Mouse (Mus musculus) midbrain, embryonic 13.5 days (tissue): ENCODE measurements around the gene Pon1. TPM values are rescaled to one million over a fixed set of nuclear protein-coding genes. Genes with fewer than 3 reads are reported as not detected.

ENCODE experiments used
- ATAC-seq: fragments of 200-750 bp; cut with Nextera tagmentation; 2 replicates; pipeline ENCODE4 v1.8.0; 2017; ENCODE audit warnings: mild to moderate bottlenecking, moderate TSS enrichment, moderate library complexity
- H3K27ac ChIP-seq: fragments of 300-500 bp; sonication (generic); 2 replicates; pipeline ENCODE4 v1.5.1; 2015; ENCODE audit warnings: inconsistent platforms, mild to moderate bottlenecking, moderate library complexity
- H3K27me3 ChIP-seq: fragments of 300-500 bp; sonication (generic); 2 replicates; pipeline ENCODE4 v1.6.1; 2015; ENCODE audit warnings: mild to moderate bottlenecking, inconsistent platforms
- H3K36me3 ChIP-seq: fragments of 300-500 bp; sonication (generic); 2 replicates; pipeline ENCODE4 v1.6.1; 2015; ENCODE audit warnings: mild to moderate bottlenecking, inconsistent platforms
- H3K4me1 ChIP-seq: fragments of 300-500 bp; sonication (generic); replicated peaks from 2 replicates; pipeline ENCODE4 v1.6.1; 2015; ENCODE audit warnings: inconsistent platforms
- H3K4me2 ChIP-seq: fragments of 300-500 bp; sonication (generic); replicated peaks from 2 replicates; pipeline ENCODE4 v1.6.1; 2015; ENCODE audit warnings: moderate library complexity, mild to moderate bottlenecking, inconsistent platforms
- H3K4me3 ChIP-seq: fragments of 300-500 bp; sonication (generic); replicated peaks from 2 replicates; pipeline ENCODE4 v1.5.1; 2015; ENCODE audit warnings: mild to moderate bottlenecking, inconsistent platforms
- H3K9ac ChIP-seq: fragments of 300-500 bp; sonication (generic); replicated peaks from 2 replicates; pipeline ENCODE4 v1.6.1; 2015; ENCODE audit warnings: mild to moderate bottlenecking, inconsistent platforms
- H3K9me3 ChIP-seq: fragments of 300-500 bp; sonication (generic); 2 replicates; pipeline ENCODE4 v1.6.1; 2016; ENCODE audit warnings: mild to moderate bottlenecking, inconsistent platforms
- WGBS: fragments of 180-500 bp; shearing (Covaris S2); methylation state at CpG from one replicate; pipeline ENCODE4 v1.1.7; 2015; 5-methylcytosine and 5-hydroxymethylcytosine counted together
- polyA plus RNA-seq: library from polyadenylated mRNA; unstranded; fragments of >200 nt; fragmentation: Nextera tagmentation; extraction: Ambion mirVana; gene quantifications from 2 replicates; pipeline ENCODE4 v1.2.1, GENCODE M21; 2015

The Pon1 gene
- polyA plus RNA-seq, 1 experiment from 2014 or later, result 0.38 TPM

GRCm38 (mm10) chr6:5174179-5174812, 19.4 kb downstream of the Pon1 start:
- WGBS, result 93% methylated on average over 10 of the region's 10 CpGs
- Histone ChIP-seq H3K4me3 (no peak overlapping the region), H3K27ac (no peak overlapping the region), H3K36me3 (no peaks in the 10 kb centered on the region), H3K27me3 (no peaks in the 10 kb centered on the region), H3K4me2 (no peak overlapping the region), H3K4me1 (peaks cover 8% of the 10 kb centered on the region), H3K9me3 (no peaks in the 10 kb centered on the region), H3K9ac (no peak overlapping the region)
- ATAC-seq, result no peak

GRCm38 (mm10) chr6:5172571-5172970, 21.2 kb downstream of the Pon1 start:
- H3K27ac ChIP-seq, result no peak overlapping the region
- no peak overlapping the region for H3K4me2 ChIP-seq
- no peak overlapping the region for H3K9ac ChIP-seq
- no peaks in the 10 kb centered on the region for H3K27me3 ChIP-seq
- H3K4me3 ChIP-seq, result no peak overlapping the region
- peaks cover 6% of the 10 kb centered on the region for H3K4me1 ChIP-seq
- H3K9me3 ChIP-seq, result no peaks in the 10 kb centered on the region
- H3K36me3 ChIP-seq, result no peaks in the 10 kb centered on the region
- peak; percentile 57; the same call in 1 of the 2 replicates for ATAC-seq
- WGBS, result 76% methylated on average over 9 of the region's 9 CpGs

- no peak overlapping the region for H3K27ac ChIP-seq
- no peaks in the 10 kb centered on the region for H3K27me3 ChIP-seq
- WGBS, result 94% methylated on average over 4 of the region's 4 CpGs
- H3K9ac ChIP-seq, result no peak overlapping the region
- H3K4me1 ChIP-seq, result peaks cover 12% of the 10 kb centered on the region
- no peak overlapping the region for H3K4me2 ChIP-seq
- no peaks in the 10 kb centered on the region for H3K9me3 ChIP-seq
- ATAC-seq, result no peak
- no peak overlapping the region for H3K4me3 ChIP-seq
- H3K36me3 ChIP-seq, result no peaks in the 10 kb centered on the region
These were observed 22.3 kb downstream of the Pon1 start for GRCm38 (mm10) chr6:5171418-5171817.

- 73% methylated on average over 9 of the region's 9 CpGs for WGBS
These were observed 25.6 kb downstream of the Pon1 start for GRCm38 (mm10) chr6:5168158-5168557.

DNA sequence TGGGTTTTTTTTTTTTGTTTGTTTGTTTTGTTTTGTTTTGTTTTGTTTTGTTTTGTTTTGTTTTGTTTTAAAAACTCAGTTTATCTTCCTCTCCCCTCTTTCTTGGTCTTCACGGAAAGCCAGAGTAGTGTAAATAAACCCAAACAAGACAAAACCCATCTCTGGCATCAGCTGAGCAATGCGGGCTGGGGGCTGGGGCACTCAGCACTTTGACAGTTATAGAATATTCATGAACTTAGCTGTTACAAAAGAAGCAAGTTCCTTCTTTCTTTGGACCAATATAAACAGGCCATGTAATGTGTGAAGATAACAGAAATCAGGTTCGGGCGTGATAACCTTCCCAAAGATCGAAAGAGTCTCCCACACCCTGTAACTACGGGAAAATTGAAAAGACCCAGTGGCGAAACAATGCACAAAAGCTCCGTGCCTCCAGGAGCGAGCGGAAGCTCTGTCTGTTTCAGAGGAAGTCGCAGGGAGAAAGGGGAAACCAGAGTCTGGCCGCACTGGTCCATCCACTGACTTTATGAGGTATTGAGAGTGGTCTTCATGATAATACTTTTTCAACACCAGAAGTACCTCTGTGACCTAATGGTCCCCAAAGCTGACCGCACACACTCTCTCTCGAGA, 26.6 kb downstream of the Pon1 start:
- peak; percentile 68 for ATAC-seq
- no peaks in the 10 kb centered on the region for H3K36me3 ChIP-seq
- H3K4me3 ChIP-seq, result peak overlapping the region; percentile 23
- no peaks in the 10 kb centered on the region for H3K9me3 ChIP-seq
- 30% methylated on average over 14 of the region's 14 CpGs for WGBS
- H3K4me1 ChIP-seq, result peaks cover 12% of the 10 kb centered on the region
- H3K9ac ChIP-seq, result no peak overlapping the region
- peak overlapping the region; percentile 42 for H3K4me2 ChIP-seq
- no peaks in the 10 kb centered on the region for H3K27me3 ChIP-seq
- H3K27ac ChIP-seq, result 0 out of 2 replicates have a peak overlapping the region, but pooled peaks have one; percentile 32

More at GRCm38 (mm10) chr6:5168158-5168557, 25.6 kb downstream of the Pon1 start:
- Histone ChIP-seq H3K4me2 (no peak overlapping the region), H3K9ac (no peak overlapping the region), H3K27ac (no peak overlapping the region), H3K4me3 (no peak overlapping the region), H3K4me1 (peaks cover 12% of the 10 kb centered on the region), H3K27me3 (no peaks in the 10 kb centered on the region), H3K36me3 (no peaks in the 10 kb centered on the region), H3K9me3 (no peaks in the 10 kb centered on the region)
- peak; percentile 54; the same call in 1 of the 2 replicates for ATAC-seq

DNA sequence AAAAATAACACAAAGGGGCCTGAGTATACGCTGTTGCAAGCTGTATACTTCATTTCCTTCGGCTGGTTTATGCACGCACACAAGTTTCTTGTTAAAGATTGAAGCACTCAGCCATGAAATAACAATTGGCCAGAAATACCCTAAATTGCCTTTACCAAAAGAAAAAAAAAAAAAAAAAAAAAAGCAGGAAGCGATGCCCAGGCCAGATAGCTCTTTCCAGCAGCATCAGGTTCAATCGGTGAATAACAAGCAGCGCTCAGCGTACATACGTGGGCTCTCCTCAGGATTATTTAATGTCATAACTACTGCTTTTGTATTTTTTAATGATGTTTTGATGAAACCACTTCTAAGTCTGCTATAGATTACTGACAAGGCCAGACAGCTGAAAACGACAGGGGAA, 28.9 kb downstream of the Pon1 start:
- peaks cover 12% of the 10 kb centered on the region for H3K4me1 ChIP-seq
- no peaks in the 10 kb centered on the region for H3K9me3 ChIP-seq
- ATAC-seq, result no peak
- H3K4me2 ChIP-seq, result no peak overlapping the region
- H3K27ac ChIP-seq, result no peak overlapping the region
- WGBS, result 76% methylated on average over 9 of the region's 9 CpGs
- no peak overlapping the region for H3K9ac ChIP-seq
- H3K36me3 ChIP-seq, result peaks cover 6% of the 10 kb centered on the region
- H3K4me3 ChIP-seq, result no peak overlapping the region
- no peaks in the 10 kb centered on the region for H3K27me3 ChIP-seq

DNA sequence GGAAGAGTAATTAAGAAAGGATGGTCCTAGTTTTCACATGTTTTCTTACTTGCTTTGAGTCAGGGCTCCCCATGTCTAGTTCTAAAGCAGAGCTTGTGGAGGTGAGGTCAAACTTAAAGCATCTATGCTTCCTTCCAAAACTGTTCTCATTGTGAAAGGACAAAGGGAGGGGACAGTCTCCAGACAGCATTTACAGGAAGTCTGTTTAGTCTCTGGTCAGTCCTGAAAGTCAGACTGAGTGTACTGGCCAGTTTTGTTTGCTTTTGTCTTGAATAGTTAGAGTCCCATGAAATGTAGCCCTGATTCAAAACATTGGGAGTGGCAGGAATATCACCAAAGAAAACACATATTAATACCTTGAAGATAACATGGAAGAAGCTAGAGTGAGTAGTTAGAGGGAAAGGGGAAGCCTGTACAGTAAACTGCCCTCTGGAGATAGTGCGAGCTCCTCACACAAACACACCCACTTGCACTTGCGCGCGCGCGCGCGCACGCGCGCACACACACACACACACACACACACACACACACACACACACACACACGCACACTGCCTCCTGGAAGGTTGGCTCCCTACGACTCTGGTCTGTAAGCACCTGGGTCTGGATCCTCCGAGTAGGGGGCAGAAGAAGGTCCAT, 30.1 kb downstream of the Pon1 start:
- H3K27ac ChIP-seq, result no peak overlapping the region
- no peak overlapping the region for H3K9ac ChIP-seq
- no peak overlapping the region for H3K4me2 ChIP-seq
- H3K36me3 ChIP-seq, result peaks cover 18% of the 10 kb centered on the region
- H3K27me3 ChIP-seq, result no peaks in the 10 kb centered on the region
- no peaks in the 10 kb centered on the region for H3K9me3 ChIP-seq
- peaks cover 12% of the 10 kb centered on the region for H3K4me1 ChIP-seq
- 94% methylated on average over 14 of the region's 14 CpGs for WGBS
- H3K4me3 ChIP-seq, result no peak overlapping the region
- ATAC-seq, result no peak

DNA sequence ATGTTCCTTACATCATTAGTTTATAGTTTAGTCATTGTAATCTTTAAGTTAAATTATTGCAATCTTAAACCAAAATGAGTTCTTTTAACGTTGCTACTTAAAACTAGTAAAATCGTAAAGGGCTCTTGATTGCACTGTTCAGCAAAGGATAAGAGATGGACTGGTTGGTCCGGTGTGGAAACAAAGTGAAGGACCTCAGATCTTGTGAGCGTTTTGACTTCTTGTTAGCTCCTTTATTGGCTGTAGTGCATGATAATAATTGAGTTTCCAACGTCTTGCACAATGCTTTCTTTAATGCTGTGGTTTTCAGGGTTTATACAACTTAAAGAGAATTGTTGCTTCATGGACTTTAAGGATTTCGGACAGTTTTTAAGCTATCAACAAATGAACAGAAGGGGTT, 31.7 kb downstream of the Pon1 start:
- Histone ChIP-seq H3K27me3 (no peaks in the 10 kb centered on the region), H3K9ac (no peak overlapping the region), H3K27ac (no peak overlapping the region), H3K9me3 (no peaks in the 10 kb centered on the region), H3K4me3 (no peak overlapping the region), H3K4me1 (peaks cover 1% of the 10 kb centered on the region), H3K36me3 (peaks cover 22% of the 10 kb centered on the region), H3K4me2 (no peak overlapping the region)
- 91% methylated on average over 6 of the region's 6 CpGs for WGBS
- no peak for ATAC-seq

- Histone ChIP-seq H3K4me1 (no peaks in the 10 kb centered on the region), H3K4me2 (no peak overlapping the region), H3K9me3 (no peaks in the 10 kb centered on the region), H3K36me3 (peaks cover 25% of the 10 kb centered on the region), H3K27ac (no peak overlapping the region), H3K27me3 (no peaks in the 10 kb centered on the region), H3K4me3 (no peak overlapping the region), H3K9ac (no peak overlapping the region)
- no peak for ATAC-seq
- 87% methylated on average over 7 of the region's 7 CpGs for WGBS
These were observed 34.4 kb downstream of the Pon1 start for GRCm38 (mm10) chr6:5159385-5159791.

DNA sequence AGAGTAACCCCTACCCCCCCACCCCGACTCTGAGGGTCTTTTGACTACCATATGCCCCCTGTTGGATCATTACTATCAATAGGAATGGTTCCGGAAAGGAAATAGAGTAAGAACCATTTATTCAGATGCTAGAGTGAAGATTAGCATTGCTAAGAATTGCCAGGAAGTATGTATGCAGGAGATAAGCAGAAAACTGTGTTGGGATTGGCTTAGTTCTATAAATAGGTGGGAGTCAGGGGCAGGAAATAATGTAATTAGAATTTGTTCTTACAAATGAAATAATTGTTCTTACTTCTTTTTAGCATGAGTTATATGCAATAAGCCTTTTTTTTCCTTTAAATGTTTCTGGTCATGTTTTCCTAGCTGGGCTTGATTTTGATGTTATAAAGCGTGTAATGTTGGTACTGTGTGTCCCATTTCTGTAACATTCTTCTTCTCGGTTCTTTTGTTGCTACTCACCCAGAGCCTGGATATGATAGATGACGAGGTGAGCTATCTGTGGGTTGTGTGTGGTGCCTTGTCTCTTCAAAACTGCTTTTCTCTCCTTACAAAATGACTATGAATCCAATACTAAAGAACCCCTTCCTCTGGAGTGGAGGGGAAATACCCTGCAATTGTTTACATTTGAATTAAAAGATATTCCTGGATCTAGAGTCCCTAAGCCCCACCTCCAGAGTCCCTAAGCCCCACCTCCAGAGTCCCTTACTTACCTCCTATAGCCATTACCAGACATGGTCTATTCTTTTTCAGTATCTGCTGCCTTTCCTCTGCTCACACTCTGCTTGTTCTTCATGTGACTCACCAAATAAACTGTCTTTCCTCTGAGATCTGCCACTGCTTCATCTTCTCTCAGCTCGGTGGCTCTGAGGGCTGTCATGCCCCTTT, 37.0 kb downstream of the Pon1 start:
- Histone ChIP-seq H3K27ac (no peak overlapping the region), H3K4me1 (peaks cover 3% of the 10 kb centered on the region; the same call in 1 of the 2 replicates), H3K4me2 (no peak overlapping the region), H3K27me3 (no peaks in the 10 kb centered on the region), H3K9me3 (no peaks in the 10 kb centered on the region), H3K4me3 (no peak overlapping the region), H3K9ac (no peak overlapping the region), H3K36me3 (peaks cover 25% of the 10 kb centered on the region)
- WGBS, result 84% methylated on average over 6 of the region's 6 CpGs
- no peak for ATAC-seq

DNA sequence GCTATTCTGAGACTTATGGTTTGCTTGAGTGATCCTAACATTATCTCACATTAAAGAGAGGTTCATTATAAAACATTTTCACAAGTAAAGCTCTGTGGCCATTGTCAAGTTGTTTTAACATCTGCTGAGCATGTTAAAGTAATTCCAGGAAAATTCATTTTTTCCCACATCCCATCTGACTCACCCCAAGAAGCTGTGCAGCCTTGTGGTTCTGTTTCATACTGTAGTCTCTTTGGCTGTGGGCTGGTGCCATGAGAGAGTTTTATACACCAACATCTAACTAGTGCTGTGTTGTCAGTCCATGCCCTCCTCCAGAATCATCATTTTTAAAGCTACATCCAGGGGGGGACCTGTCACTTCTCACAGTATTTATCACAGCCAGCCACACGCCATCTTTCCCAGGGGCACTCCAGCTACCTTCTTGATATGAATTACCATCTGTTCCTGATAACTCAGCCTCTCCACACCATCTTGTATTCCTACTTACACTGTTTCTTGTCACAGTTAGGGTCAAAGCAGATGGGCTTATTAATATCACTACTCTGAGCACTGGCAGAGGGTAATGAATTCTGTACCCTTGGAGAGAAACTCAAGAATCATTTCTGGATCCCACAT, 38.3 kb downstream of the Pon1 start:
- H3K9ac ChIP-seq, result no peak overlapping the region
- H3K27ac ChIP-seq, result no peak overlapping the region
- no peaks in the 10 kb centered on the region for H3K27me3 ChIP-seq
- H3K4me2 ChIP-seq, result no peak overlapping the region
- H3K36me3 ChIP-seq, result peaks cover 25% of the 10 kb centered on the region
- ATAC-seq, result no peak
- no peaks in the 10 kb centered on the region for H3K9me3 ChIP-seq
- H3K4me1 ChIP-seq, result peaks cover 12% of the 10 kb centered on the region
- H3K4me3 ChIP-seq, result no peak overlapping the region
- 68% methylated on average over 1 of the region's 1 CpGs for WGBS
